Mouse (Mus musculus): ENCODE data around the gene Plcl2. TPM values are rescaled to one million over a fixed set of nuclear protein-coding genes. Genes with fewer than 3 reads are reported as not detected.

The Plcl2 gene
- polyA plus RNA-seq, 1 experiment = 2.9 TPM

DNA sequence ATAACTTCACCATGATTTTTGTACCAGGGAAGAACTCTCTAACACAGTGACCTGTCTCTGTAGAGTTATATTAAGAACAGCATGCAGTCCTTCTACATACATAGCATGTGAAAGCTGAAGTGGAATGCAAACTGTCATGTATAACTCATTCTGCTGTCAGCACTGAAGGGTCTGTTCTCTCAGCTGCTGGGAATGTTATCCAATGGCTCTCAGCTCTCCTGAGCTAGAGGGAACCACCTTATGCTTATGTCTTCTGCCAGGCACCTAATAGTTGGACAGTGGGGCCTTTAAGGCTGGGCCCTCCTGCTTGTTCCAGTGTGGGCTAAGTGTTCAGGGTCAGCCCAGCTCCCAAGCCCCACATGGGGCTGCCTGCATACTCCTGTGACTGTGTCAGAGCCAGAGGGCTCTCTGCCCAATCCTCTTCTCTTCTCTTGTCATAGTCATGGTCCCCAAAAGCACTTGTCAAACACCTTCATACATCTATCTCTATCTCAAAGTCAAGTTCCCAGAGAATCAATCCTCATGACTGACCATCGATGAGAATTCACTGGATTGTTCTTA lies 22.1 kb upstream of the Plcl2 start:
- H3K9me3 ChIP-seq (replicated peaks; ENCODE audit: control insufficient read depth, insufficient read depth, low read length, poor library complexity, severe bottlenecking) = no peaks in the 10 kb centered on the region; the same call in 1 of the 2 replicates
- no peak overlapping the region for H3K9ac ChIP-seq (ENCODE audit: low read depth, poor library complexity, severe bottlenecking)
- H3K4me3 ChIP-seq (ENCODE audit: low read depth, low read length) = no peak overlapping the region
- no peaks in the 10 kb centered on the region for H3K4me1 ChIP-seq (ENCODE audit: control insufficient read depth, insufficient read depth, low read length)
- no peaks in the 10 kb centered on the region for H3K27me3 ChIP-seq (ENCODE audit: control insufficient read depth, insufficient read depth, low read length, poor library complexity, severe bottlenecking)
- H3K36me3 ChIP-seq (ENCODE audit: control insufficient read depth, insufficient read depth, low read length, poor library complexity, severe bottlenecking) = no peaks in the 10 kb centered on the region
- no peak for TF ChIP-seq POLR2A (IDR thresholded peaks at IDR 0.05; ENCODE audit: insufficient read depth, low read length)
- no peak overlapping the region for H3K27ac ChIP-seq (ENCODE audit: insufficient read depth, low read length)

DNA sequence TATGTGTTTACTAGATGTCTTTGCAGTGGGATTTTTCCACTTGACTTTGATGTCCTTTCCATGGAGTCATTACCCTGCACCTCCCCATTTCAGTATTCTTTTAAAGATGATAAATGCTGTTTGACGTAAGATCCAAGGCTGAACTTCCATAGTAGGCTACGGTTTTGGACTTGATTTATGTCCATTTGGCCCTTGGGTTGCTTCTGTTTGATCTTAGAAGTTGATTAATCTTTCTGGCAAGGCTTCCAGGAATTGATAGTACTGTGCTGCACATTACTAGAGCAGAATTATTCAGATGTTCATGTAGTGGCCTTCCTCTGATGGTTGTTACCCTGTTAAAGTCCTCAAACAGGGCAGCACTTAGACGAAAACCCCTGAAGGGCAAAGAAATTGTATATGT lies 21.5 kb upstream of the Plcl2 start:
- Histone ChIP-seq H3K27ac (ENCODE audit: insufficient read depth, low read length) (no peak overlapping the region), H3K36me3 (ENCODE audit: control insufficient read depth, insufficient read depth, low read length, poor library complexity, severe bottlenecking) (no peaks in the 10 kb centered on the region), H3K4me3 (ENCODE audit: low read depth, low read length) (no peak overlapping the region), H3K9ac (ENCODE audit: low read depth, poor library complexity, severe bottlenecking) (no peak overlapping the region), H3K27me3 (ENCODE audit: control insufficient read depth, insufficient read depth, low read length, poor library complexity, severe bottlenecking) (no peaks in the 10 kb centered on the region), H3K9me3 (replicated peaks; ENCODE audit: control insufficient read depth, insufficient read depth, low read length, poor library complexity, severe bottlenecking) (no peaks in the 10 kb centered on the region; the same call in 1 of the 2 replicates), H3K4me1 (ENCODE audit: control insufficient read depth, insufficient read depth, low read length) (no peaks in the 10 kb centered on the region)
- TF ChIP-seq EP300 (IDR thresholded peaks at IDR 0.05; ENCODE audit: insufficient read depth, low read depth, low read length) (no peak), POLR2A (IDR thresholded peaks at IDR 0.05; ENCODE audit: insufficient read depth, low read length) (no peak), CTCF (IDR thresholded peaks at IDR 0.05; ENCODE audit: low read depth, low read length) (no peak)

DNA sequence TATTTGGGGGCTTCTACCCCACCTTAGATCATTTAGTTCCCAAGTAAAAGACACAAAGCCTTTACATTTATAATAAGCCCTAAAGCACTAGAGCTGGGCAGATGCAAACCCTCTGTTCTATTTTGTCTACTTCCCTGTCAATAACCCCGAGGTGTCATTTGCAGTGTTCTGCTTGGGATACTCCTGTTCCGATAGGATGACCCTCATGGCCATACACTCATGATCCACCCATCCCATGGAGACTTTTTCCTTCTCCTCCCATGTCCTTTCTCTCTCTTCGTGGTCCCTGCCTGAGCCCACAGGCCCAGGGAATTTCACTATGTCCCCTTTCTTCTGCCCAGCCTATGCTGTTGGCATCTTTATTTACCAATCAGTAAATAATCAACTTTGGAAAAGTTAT lies 20.8 kb upstream of the Plcl2 start:
- Histone ChIP-seq H3K4me1 (ENCODE audit: control insufficient read depth, insufficient read depth, low read length) (no peaks in the 10 kb centered on the region), H3K9me3 (replicated peaks; ENCODE audit: control insufficient read depth, insufficient read depth, low read length, poor library complexity, severe bottlenecking) (no peaks in the 10 kb centered on the region; the same call in 1 of the 2 replicates)
- no peak for TF ChIP-seq CTCF (IDR thresholded peaks at IDR 0.05; ENCODE audit: low read depth, low read length)

GRCm38 (mm10) chr17:50488895-50489294 lies 20.3 kb upstream of the Plcl2 start:
- H3K9me3 ChIP-seq (replicated peaks; ENCODE audit: control insufficient read depth, insufficient read depth, low read length, poor library complexity, severe bottlenecking) = no peaks in the 10 kb centered on the region; the same call in 1 of the 2 replicates
- H3K4me1 ChIP-seq (ENCODE audit: control insufficient read depth, insufficient read depth, low read length) = no peaks in the 10 kb centered on the region
- no peak overlapping the region for H3K9ac ChIP-seq (ENCODE audit: low read depth, poor library complexity, severe bottlenecking)
- no peak overlapping the region for H3K27ac ChIP-seq (ENCODE audit: insufficient read depth, low read length)
- TF ChIP-seq POLR2A (IDR thresholded peaks at IDR 0.05; ENCODE audit: insufficient read depth, low read length) (no peak), EP300 (IDR thresholded peaks at IDR 0.05; ENCODE audit: insufficient read depth, low read depth, low read length) (no peak), CTCF (IDR thresholded peaks at IDR 0.05; ENCODE audit: low read depth, low read length) (no peak)
- no peak overlapping the region for H3K4me3 ChIP-seq (ENCODE audit: low read depth, low read length)
- no peaks in the 10 kb centered on the region for H3K36me3 ChIP-seq (ENCODE audit: control insufficient read depth, insufficient read depth, low read length, poor library complexity, severe bottlenecking)
- H3K27me3 ChIP-seq (ENCODE audit: control insufficient read depth, insufficient read depth, low read length, poor library complexity, severe bottlenecking) = no peaks in the 10 kb centered on the region

More for the DNA sequence above, 20.8 kb upstream of the Plcl2 start:
- Histone ChIP-seq H3K27ac (ENCODE audit: insufficient read depth, low read length) (no peak overlapping the region), H3K27me3 (ENCODE audit: control insufficient read depth, insufficient read depth, low read length, poor library complexity, severe bottlenecking) (no peaks in the 10 kb centered on the region), H3K36me3 (ENCODE audit: control insufficient read depth, insufficient read depth, low read length, poor library complexity, severe bottlenecking) (no peaks in the 10 kb centered on the region), H3K9ac (ENCODE audit: low read depth, poor library complexity, severe bottlenecking) (no peak overlapping the region), H3K4me3 (ENCODE audit: low read depth, low read length) (no peak overlapping the region)

GRCm38 (mm10) chr17:50490644-50491430 lies 18.4 kb upstream of the Plcl2 start:
- no peak overlapping the region for H3K9ac ChIP-seq (ENCODE audit: low read depth, poor library complexity, severe bottlenecking)
- no peaks in the 10 kb centered on the region for H3K36me3 ChIP-seq (ENCODE audit: control insufficient read depth, insufficient read depth, low read length, poor library complexity, severe bottlenecking)
- no peak overlapping the region for H3K4me3 ChIP-seq (ENCODE audit: low read depth, low read length)
- H3K27me3 ChIP-seq (ENCODE audit: control insufficient read depth, insufficient read depth, low read length, poor library complexity, severe bottlenecking) = no peaks in the 10 kb centered on the region
- no peaks in the 10 kb centered on the region for H3K4me1 ChIP-seq (ENCODE audit: control insufficient read depth, insufficient read depth, low read length)
- no peaks in the 10 kb centered on the region; the same call in 1 of the 2 replicates for H3K9me3 ChIP-seq (replicated peaks; ENCODE audit: control insufficient read depth, insufficient read depth, low read length, poor library complexity, severe bottlenecking)
- H3K27ac ChIP-seq (ENCODE audit: insufficient read depth, low read length) = no peak overlapping the region
- no peak for TF ChIP-seq CTCF (IDR thresholded peaks at IDR 0.05; ENCODE audit: low read depth, low read length)
- TF ChIP-seq EP300 (IDR thresholded peaks at IDR 0.05; ENCODE audit: insufficient read depth, low read depth, low read length) = no peak
- TF ChIP-seq POLR2A (IDR thresholded peaks at IDR 0.05; ENCODE audit: insufficient read depth, low read length) = no peak

- TF ChIP-seq EP300 (IDR thresholded peaks at IDR 0.05; ENCODE audit: insufficient read depth, low read depth, low read length) (no peak), POLR2A (IDR thresholded peaks at IDR 0.05; ENCODE audit: insufficient read depth, low read length) (no peak), CTCF (IDR thresholded peaks at IDR 0.05; ENCODE audit: low read depth, low read length) (no peak)
- no peak overlapping the region for H3K9ac ChIP-seq (ENCODE audit: low read depth, poor library complexity, severe bottlenecking)
- H3K27me3 ChIP-seq (ENCODE audit: control insufficient read depth, insufficient read depth, low read length, poor library complexity, severe bottlenecking) = peaks cover 1% of the 10 kb centered on the region; the same call in 1 of the 2 replicates
- no peaks in the 10 kb centered on the region for H3K36me3 ChIP-seq (ENCODE audit: control insufficient read depth, insufficient read depth, low read length, poor library complexity, severe bottlenecking)
- H3K4me3 ChIP-seq (ENCODE audit: low read depth, low read length) = no peak overlapping the region
- H3K9me3 ChIP-seq (replicated peaks; ENCODE audit: control insufficient read depth, insufficient read depth, low read length, poor library complexity, severe bottlenecking) = no peaks in the 10 kb centered on the region; the same call in 1 of the 2 replicates
- H3K4me1 ChIP-seq (ENCODE audit: control insufficient read depth, insufficient read depth, low read length) = no peaks in the 10 kb centered on the region
- no peak overlapping the region for H3K27ac ChIP-seq (ENCODE audit: insufficient read depth, low read length)
Measured at GRCm38 (mm10) chr17:50491496-50491895, 17.7 kb upstream of the Plcl2 start.
